Mouse (Mus musculus) urinary bladder, postnatal 25 days (tissue): ENCODE data around the gene Tbc1d20.

Source experiments
- DNase-seq: peaks from one replicate; pipeline ENCODE4 v3.0.0; 2022; ENCODE audit warnings: low spot score

Tbc1d20 gene

GRCm38 (mm10) chr2:152359616-152360015 is 66.0 kb downstream of the Tbc1d20 start:
- no peak for DNase-seq

GRCm38 (mm10) chr2:152360271-152360775 is 66.7 kb downstream of the Tbc1d20 start:
- DNase-seq: peak; percentile 42

- DNase-seq: no peak
Measured at GRCm38 (mm10) chr2:152361193-152361592, 67.6 kb downstream of the Tbc1d20 start.
